Mouse (Mus musculus) midbrain, embryonic 12.5 days (tissue): ENCODE results near the gene Glipr1. TPM values are rescaled to one million over a fixed set of nuclear protein-coding genes. Genes with fewer than 3 reads are reported as not detected.
"Not testable (repeated sequence)": the region's sequence is repeated elsewhere in the genome, so short reads cannot be mapped to it uniquely, and the experiment has no call there.

ENCODE experiments used
- ATAC-seq: fragments of 200-750 bp; cut with Nextera tagmentation; 2 replicates; pipeline ENCODE4 v1.8.0; 2017; ENCODE audit warnings: low read depth, moderate TSS enrichment, moderate library complexity; ENCODE audit not compliant: low FRiP score
- H3K27ac ChIP-seq: fragments of 300-500 bp; sonication (generic); replicated peaks from 2 replicates; pipeline ENCODE4 v1.5.1; 2016; ENCODE audit warnings: mild to moderate bottlenecking
- H3K27me3 ChIP-seq: fragments of 300-500 bp; sonication (generic); 2 replicates; pipeline ENCODE4 v1.6.1; 2016; ENCODE audit warnings: mild to moderate bottlenecking
- H3K36me3 ChIP-seq: fragments of 300-500 bp; sonication (generic); 2 replicates; pipeline ENCODE4 v1.6.1; 2016
- H3K4me1 ChIP-seq: fragments of 300-500 bp; sonication (generic); 2 replicates; pipeline ENCODE4 v1.6.1; 2016
- H3K4me2 ChIP-seq: fragments of 300-500 bp; sonication (generic); replicated peaks from 2 replicates; pipeline ENCODE4 v1.6.1; 2016; ENCODE audit warnings: mild to moderate bottlenecking, moderate library complexity
- H3K4me3 ChIP-seq: fragments of 300-500 bp; sonication (generic); 2 replicates; pipeline ENCODE4 v1.5.1; 2016; ENCODE audit warnings: mild to moderate bottlenecking
- H3K9ac ChIP-seq: fragments of 300-500 bp; sonication (generic); replicated peaks from 2 replicates; pipeline ENCODE4 v1.6.1; 2016; ENCODE audit warnings: mild to moderate bottlenecking, moderate library complexity
- H3K9me3 ChIP-seq: fragments of 300-500 bp; sonication (generic); 2 replicates; pipeline ENCODE4 v1.6.1; 2016; ENCODE audit warnings: mild to moderate bottlenecking
- WGBS: fragments of 180-500 bp; shearing (Covaris S2); methylation state at CpG from one replicate; pipeline ENCODE4 v1.1.7; 2016; 5-methylcytosine and 5-hydroxymethylcytosine counted together
- polyA plus RNA-seq: library from polyadenylated mRNA; unstranded; fragments of >200 nt; fragmentation: Nextera tagmentation; extraction: Ambion mirVana; gene quantifications from 2 replicates; pipeline ENCODE4 v1.2.1, GENCODE M21; 2016

The Glipr1 gene
- polyA plus RNA-seq = 0.54 and 0.88 TPM in 2 replicates

DNA sequence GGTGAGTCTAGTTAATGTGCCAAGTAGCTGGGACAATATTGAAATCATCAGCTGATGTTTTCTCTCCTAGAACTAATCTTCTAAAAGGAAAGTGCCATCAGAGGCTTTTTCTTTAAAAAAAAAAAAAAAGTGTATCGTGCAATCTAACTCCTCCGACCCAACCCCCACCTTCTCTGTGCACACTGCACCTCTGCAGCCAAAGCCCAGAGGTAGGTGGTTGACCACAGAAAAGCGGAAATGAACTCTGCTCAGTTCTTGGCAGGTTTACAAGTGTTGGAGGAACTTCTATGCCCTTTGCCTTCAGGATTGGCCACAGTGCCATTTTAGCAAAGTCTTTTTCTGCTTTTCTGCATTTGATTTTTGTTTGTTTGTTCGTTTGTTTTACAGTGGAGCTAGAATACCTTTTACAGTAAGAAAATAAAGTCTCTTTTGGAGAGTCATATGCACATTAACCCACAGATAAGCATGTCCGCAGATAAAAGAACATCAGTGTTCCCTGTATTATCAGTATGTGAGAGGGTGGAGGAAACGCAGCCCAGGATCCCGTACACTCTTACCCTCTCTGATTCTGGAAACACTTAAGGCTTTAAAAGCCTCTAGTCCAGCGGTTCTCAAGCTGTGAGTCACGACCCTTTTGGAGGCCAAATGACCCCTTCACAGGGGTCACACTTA lies at the start of gene Glipr1:
Gene Glipr1 (minus strand): TSS at position 88 of the 672 bp plus-strand sequence.
- H3K27ac ChIP-seq = no peak within 1 kb of the TSS
- H3K4me3 ChIP-seq = no peak within 1 kb of the TSS
- no peak within 1 kb of the TSS for H3K4me2 ChIP-seq
- ATAC-seq = no peak
- no peaks in the 10 kb centered on the region for H3K36me3 ChIP-seq
- no peaks in the 10 kb centered on the region for H3K4me1 ChIP-seq
- H3K27me3 ChIP-seq = no peaks in the 10 kb centered on the region
- no peaks in the 10 kb centered on the region for H3K9me3 ChIP-seq
- WGBS = 76% methylated on average over 9 of the region's 9 CpGs
- no peak within 1 kb of the TSS for H3K9ac ChIP-seq

DNA sequence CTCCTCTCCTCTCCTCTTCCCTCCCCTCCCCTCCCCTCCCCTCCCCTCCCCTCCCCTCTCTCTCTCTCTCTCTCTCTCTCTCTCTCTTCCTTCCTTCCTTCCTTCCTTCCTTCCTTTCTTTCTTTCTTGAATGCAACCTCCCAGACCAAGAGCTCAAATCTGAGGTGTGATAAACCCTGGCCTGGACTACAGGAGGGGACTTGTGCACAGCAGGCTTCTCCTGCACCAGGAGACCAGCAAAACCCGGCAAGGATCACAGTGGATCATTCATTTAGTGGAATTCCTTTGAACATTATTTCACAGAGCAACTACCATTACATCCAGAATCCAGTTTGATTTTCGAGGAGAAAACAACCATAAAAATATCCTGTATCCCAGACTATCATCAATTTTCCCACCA lies 49.5 kb upstream of the Glipr1 start:
- 80% methylated on average over 2 of the region's 2 CpGs for WGBS
- not testable (repeated sequence) for H3K27me3 ChIP-seq, H3K4me1 ChIP-seq, H3K9me3 ChIP-seq, ATAC-seq, H3K27ac ChIP-seq, H3K9ac ChIP-seq, H3K36me3 ChIP-seq, H3K4me2 ChIP-seq, H3K4me3 ChIP-seq

DNA sequence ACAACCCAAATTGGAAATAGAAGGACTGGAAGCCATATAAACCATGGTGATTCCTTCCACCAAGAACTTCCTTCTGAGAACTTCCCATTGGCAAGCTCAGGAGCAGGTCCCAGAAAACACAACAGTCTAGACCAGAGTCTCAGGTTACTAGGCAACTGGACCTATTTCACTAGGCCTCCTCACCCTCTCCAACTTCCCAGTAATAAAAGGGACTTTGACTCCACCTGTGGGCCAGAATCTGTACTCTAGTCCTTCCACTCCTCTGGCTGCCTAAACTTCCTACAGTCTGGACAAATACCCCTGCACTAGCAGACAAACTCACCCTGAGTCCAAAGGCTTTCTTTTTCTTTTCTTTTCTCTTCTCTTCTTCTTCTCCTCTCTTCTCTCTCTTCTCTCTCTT lies 48.8 kb upstream of the Glipr1 start:
- H3K4me2 ChIP-seq = no peak overlapping the region
- no peak overlapping the region for H3K9ac ChIP-seq
- H3K4me1 ChIP-seq = no peaks in the 10 kb centered on the region
- ATAC-seq = no peak
- H3K27me3 ChIP-seq = no peaks in the 10 kb centered on the region
- no peak overlapping the region for H3K4me3 ChIP-seq
- no peaks in the 10 kb centered on the region for H3K9me3 ChIP-seq
- H3K27ac ChIP-seq = no peak overlapping the region
- no peaks in the 10 kb centered on the region for H3K36me3 ChIP-seq

DNA sequence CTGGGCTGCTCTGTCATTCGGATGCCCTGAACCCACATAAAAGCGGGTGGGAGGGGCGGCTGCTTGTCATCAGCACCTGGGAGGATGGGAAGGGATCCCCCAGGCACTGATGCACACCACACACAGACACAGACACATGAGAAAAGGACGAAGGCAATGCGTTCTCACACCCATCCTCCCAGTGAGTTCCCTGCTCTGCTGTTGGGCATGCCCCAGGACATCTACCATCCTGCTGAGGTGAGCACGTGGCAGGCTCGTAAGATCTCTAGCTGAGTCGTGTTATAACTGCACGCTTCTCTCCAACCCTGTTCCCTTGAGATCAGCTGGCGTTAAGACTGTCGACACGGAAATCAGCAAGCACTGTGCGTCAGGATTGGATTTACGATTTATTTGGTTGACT lies 41.9 kb upstream of the Glipr1 start:
- not testable (repeated sequence) for H3K9me3 ChIP-seq, H3K36me3 ChIP-seq, H3K27me3 ChIP-seq, H3K9ac ChIP-seq, H3K27ac ChIP-seq, H3K4me3 ChIP-seq, H3K4me1 ChIP-seq, H3K4me2 ChIP-seq
- WGBS = 60% methylated on average over 13 of the region's 14 CpGs
- peak; percentile 52; the same call in 1 of the 2 replicates for ATAC-seq

DNA sequence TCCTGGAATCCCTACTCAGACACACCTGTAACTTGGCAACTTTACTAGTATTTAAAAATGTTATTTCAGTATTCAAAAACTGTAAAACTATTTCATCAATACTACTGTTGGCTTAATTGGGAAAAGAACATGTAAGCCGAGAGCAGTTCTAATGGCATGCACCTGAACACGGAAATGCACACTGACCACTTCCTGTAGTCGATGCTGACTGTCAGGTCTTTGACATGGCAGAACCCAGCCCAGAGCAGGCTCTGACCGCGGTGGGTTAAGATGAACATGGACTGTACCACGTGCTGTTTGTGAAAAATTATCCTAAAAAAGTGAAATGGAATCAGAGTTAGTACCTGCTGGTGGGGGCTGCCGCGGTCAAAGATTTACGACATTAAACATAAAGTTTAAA lies 41.1 kb upstream of the Glipr1 start:
- WGBS = 84% methylated on average over 9 of the region's 9 CpGs
- not testable (repeated sequence) for H3K4me2 ChIP-seq, H3K4me3 ChIP-seq, ATAC-seq, H3K36me3 ChIP-seq, H3K9ac ChIP-seq, H3K4me1 ChIP-seq, H3K27ac ChIP-seq, H3K9me3 ChIP-seq, H3K27me3 ChIP-seq

DNA sequence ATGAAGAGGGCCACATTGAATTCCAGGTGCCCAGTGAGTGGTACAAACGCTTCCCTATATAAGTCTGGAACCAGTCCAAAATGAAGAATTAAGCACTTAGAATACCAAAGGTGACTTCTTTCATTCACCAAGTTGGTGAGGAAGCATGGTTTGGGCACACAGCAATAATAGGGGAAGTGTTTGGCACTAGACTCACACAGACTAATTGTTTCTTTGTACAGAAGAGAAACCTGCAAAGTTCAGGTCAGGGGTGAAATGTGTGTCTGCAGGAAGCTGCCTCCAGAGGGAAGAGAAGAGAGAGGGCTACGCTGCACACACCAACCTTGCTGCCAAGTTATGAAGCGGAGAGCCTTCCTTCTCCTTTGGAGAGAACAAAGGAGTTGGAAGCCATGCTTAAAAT lies 26.3 kb upstream of the Glipr1 start:
- not testable (repeated sequence) for ATAC-seq
- 69% methylated on average over 3 of the region's 3 CpGs for WGBS

DNA sequence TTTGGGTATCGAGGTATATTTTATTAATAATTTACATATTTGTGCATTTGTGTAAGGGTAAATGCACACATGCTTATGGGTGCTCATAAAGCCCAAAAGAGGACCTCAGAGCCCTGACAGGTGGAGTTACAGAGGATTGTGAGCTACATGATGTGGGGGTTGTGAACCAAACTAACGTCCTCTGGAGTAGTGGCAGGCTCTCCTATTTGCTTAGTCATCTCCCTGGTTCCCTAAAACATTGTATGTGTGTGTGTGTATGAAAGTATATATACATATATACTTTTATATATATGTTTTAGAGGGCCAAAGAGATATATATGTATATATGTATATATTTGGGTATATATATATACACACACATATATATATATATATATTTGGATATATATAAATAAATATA lies 21.2 kb upstream of the Glipr1 start:
- H3K27me3 ChIP-seq = no peaks in the 10 kb centered on the region
- ATAC-seq = no peak
- no peak overlapping the region for H3K4me3 ChIP-seq
- H3K4me2 ChIP-seq = no peak overlapping the region
- H3K4me1 ChIP-seq = no peaks in the 10 kb centered on the region
- no peak overlapping the region for H3K27ac ChIP-seq
- H3K9me3 ChIP-seq = no peaks in the 10 kb centered on the region
- no peaks in the 10 kb centered on the region for H3K36me3 ChIP-seq
- H3K9ac ChIP-seq = no peak overlapping the region
- 75% methylated on average over 2 of the region's 2 CpGs for WGBS

More for the DNA sequence above, 26.3 kb upstream of the Glipr1 start:
- not testable (repeated sequence) for H3K4me3 ChIP-seq, H3K9ac ChIP-seq, H3K9me3 ChIP-seq, H3K27me3 ChIP-seq, H3K27ac ChIP-seq, H3K4me1 ChIP-seq, H3K36me3 ChIP-seq, H3K4me2 ChIP-seq

DNA sequence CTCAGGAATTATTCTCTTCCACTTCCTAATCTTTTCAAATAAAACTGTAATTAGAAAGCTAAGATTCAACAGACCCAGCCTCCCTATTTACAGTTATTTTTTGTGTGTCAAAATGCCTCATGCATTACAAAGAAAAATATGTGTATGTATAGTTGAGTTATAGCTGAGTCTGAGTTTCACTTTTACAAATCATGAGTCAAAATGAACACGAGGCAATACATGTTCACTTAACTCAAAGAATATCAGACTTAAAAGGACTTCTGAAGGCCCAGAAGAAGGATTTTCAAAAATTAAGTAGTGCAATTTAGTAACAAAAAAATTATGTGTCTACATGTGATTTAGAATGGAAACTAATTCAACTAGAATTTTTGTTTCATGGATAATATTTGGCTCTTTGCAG lies 7.1 kb upstream of the Glipr1 start:
- H3K27ac ChIP-seq, H3K9me3 ChIP-seq, ATAC-seq, H3K4me1 ChIP-seq, H3K9ac ChIP-seq, H3K27me3 ChIP-seq, H3K36me3 ChIP-seq, H3K4me2 ChIP-seq, H3K4me3 ChIP-seq: not testable (repeated sequence)
- WGBS = 85% methylated on average over 1 of the region's 1 CpGs

DNA sequence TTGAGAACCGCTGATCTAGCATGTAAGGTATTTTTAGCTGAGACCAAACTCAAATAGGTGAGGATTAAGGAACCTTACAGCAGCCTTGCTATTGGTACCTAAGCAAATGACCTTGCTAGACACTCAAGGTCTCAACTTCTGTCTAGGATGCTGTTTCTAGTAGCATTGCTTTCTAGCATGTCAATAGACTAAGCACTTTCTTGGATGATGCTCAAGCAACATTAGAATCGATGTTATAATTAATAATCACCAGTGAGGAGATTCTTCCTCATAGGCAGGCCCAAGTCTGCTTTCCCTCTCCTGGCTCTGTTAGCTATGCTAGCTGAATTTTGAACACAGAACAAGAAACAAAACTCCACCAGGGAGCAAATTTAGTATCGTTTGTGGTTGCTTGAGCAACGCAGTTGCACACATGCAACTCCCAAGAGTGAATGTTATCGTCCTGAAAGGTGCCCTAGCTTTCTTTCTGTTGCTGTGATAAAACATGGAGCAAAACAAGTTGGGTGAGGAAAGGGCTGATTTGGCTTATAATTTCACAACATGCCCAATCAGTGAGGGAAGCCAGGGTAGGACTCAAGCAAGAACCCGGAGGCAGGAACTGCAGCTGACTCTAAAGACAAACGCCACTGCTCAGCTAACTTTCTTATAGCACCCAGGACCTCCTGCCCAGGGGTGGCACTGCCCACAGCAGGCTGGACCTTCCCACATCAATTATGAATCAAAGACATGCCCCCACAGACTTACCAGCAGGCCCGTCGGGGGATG lies 493 bp downstream of the Glipr1 start:
- Histone ChIP-seq H3K9ac (no peak overlapping the region), H3K9me3 (no peaks in the 10 kb centered on the region), H3K27me3 (no peaks in the 10 kb centered on the region), H3K4me3 (no peak overlapping the region), H3K27ac (no peak overlapping the region), H3K36me3 (no peaks in the 10 kb centered on the region), H3K4me1 (no peaks in the 10 kb centered on the region), H3K4me2 (no peak overlapping the region)
- no peak for ATAC-seq
- WGBS = 91% methylated on average over 9 of the region's 9 CpGs

DNA sequence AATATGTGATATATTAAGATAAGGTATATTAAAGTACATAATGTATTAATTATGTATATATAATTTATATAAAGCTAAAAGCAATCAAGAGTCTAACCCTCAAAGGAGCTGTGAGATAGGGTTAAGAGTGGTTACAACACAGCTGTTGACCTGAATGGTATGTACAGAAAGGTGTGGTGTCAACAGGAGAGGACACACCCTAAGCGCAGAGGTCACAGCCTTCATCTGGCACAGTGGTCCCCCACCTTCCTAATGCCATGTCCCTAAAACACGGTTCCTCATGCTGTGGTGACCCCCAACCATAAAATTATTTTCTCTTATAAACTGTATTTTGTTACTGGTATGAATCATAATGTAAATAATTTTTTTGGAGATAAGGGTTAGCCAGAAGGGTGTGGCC lies 1.1 kb downstream of the Glipr1 start:
- Histone ChIP-seq H3K4me3 (no peak overlapping the region), H3K36me3 (no peaks in the 10 kb centered on the region)
- 86% methylated on average over 2 of the region's 2 CpGs for WGBS

DNA sequence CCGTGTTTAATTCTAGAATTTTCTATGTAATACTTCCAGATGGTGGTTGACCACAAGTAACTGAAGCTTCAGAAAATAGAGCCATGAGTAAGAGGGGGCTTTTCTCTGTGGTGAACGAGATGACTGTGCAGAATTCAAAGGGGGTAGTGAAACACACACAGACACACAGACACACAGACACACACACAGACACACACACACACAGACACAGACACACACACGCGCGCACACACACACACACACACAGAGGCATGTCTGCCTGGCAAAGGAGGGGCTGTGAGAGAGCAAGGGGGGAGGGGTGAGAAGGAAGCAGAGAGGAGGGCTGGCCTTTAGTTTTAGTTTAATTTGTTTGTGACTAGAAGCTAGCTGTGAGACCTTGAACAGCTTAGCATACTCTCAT lies 1.9 kb downstream of the Glipr1 start:
- H3K36me3 ChIP-seq = no peaks in the 10 kb centered on the region
- no peaks in the 10 kb centered on the region for H3K27me3 ChIP-seq
- 90% methylated on average over 5 of the region's 5 CpGs for WGBS
- ATAC-seq = no peak
- H3K4me2 ChIP-seq = no peak overlapping the region
- H3K4me3 ChIP-seq = no peak overlapping the region
- no peaks in the 10 kb centered on the region for H3K4me1 ChIP-seq
- H3K27ac ChIP-seq = no peak overlapping the region
- H3K9me3 ChIP-seq = no peaks in the 10 kb centered on the region
- no peak overlapping the region for H3K9ac ChIP-seq

More for the DNA sequence above, 1.1 kb downstream of the Glipr1 start:
- Histone ChIP-seq H3K27ac (no peak overlapping the region), H3K27me3 (no peaks in the 10 kb centered on the region), H3K4me2 (no peak overlapping the region), H3K9me3 (no peaks in the 10 kb centered on the region), H3K4me1 (no peaks in the 10 kb centered on the region), H3K9ac (no peak overlapping the region)
- ATAC-seq = no peak

DNA sequence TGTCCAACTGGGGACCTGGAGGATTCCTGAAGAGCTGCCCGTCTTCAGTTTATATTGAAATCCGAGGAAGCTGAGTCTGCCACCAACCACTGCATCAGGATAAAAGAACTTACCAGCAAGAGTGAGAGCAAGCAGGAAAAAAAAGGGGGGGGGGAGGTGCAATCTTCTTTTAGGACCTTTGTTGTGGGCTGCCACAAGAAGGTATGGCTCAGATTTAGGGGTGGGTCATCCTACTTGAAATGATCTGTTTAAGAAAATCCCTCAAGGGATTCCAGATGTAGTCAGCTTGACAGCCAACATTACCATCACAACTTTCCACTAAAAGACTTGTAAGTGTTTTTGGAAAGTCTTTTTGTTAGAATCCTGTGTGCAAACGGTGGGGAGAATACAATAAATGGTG lies 2.7 kb downstream of the Glipr1 start:
- no peak for ATAC-seq
- H3K9me3 ChIP-seq = no peaks in the 10 kb centered on the region
- no peaks in the 10 kb centered on the region for H3K4me1 ChIP-seq
- 53% methylated on average over 3 of the region's 3 CpGs for WGBS
- no peak overlapping the region for H3K4me2 ChIP-seq
- no peaks in the 10 kb centered on the region for H3K36me3 ChIP-seq
- H3K4me3 ChIP-seq = no peak overlapping the region
- H3K9ac ChIP-seq = no peak overlapping the region
- no peak overlapping the region for H3K27ac ChIP-seq
- H3K27me3 ChIP-seq = no peaks in the 10 kb centered on the region

DNA sequence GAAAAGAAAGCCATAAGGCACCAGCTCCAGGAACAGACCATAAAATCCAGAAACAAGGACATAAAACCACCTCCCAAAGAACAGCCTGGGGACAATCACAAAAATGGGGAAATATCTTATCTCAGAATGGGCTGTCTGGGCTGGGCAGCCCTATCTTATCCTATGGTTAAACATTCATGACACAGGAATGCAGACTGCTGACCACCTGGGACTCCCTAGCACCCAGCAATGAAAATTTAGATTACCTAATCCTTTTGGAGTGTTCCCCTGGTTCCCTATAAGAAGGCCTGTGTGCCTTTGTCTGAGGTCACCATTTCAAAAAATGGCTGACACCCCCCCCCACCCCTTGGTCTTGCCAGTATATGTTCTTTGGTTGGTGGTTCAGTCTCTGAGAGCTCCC lies 4.8 kb downstream of the Glipr1 start:
- ATAC-seq = no peak
- Histone ChIP-seq H3K4me3 (no peak overlapping the region), H3K4me1 (no peaks in the 10 kb centered on the region)

More for the DNA sequence above, 4.8 kb downstream of the Glipr1 start:
- Histone ChIP-seq H3K9me3 (no peaks in the 10 kb centered on the region), H3K4me2 (no peak overlapping the region), H3K27ac (no peak overlapping the region), H3K36me3 (no peaks in the 10 kb centered on the region), H3K9ac (no peak overlapping the region), H3K27me3 (no peaks in the 10 kb centered on the region)
